Mouse (Mus musculus): Measurements from ENCODE around the gene Btbd35f9. TPM values are rescaled to one million over a fixed set of nuclear protein-coding genes. Genes with fewer than 3 reads are reported as not detected.

Gene Btbd35f9
- total RNA-seq (2023): not detected

GRCm38 (mm10) chrX:34161399-34161798, at the start of gene Btbd35f9:
Btbd35f9 (minus strand) TSS chrX:34161499.

Other genes starting within 250 kb of the Btbd35f9 start
- gene Btbd35f6, start 205.0 kb downstream of the Btbd35f9 start, total RNA-seq (2023): not detected
- not detected for gene Gm21870, start 174.7 kb downstream of the Btbd35f9 start, total RNA-seq (2023)
- gene Spin2g, start 77.2 kb upstream of the Btbd35f9 start, total RNA-seq (2023): not detected

All from neutrophil, adult 59 days (primary cell).